Mouse (Mus musculus) intestine, postnatal 0 days (tissue): ENCODE measurements at regions not wholly inside any gene's neighbourhood (a gene's known extent, or its start where the extent isn't known, plus 50 kb on each side); places are given as distances from the start of the nearest gene placed in this dataset.
A peak's percentile ranks its signal among the peaks of the same experiment; 100 is the strongest.

Source experiments
- ATAC-seq: fragments of 200-750 bp; cut with Nextera tagmentation; 2 replicates; pipeline ENCODE4 v1.8.0; 2017; ENCODE audit warnings: mild to moderate bottlenecking, moderate TSS enrichment, moderate library complexity
- H3K27ac ChIP-seq: fragments of 300-500 bp; sonication (generic); 2 replicates; pipeline ENCODE4 v1.5.1; 2014; ENCODE audit warnings: mild to moderate bottlenecking, low read depth, low read length, moderate library complexity
- H3K27me3 ChIP-seq: fragments of 300-500 bp; sonication (generic); replicated peaks from 2 replicates; pipeline ENCODE4 v1.6.1; 2014; ENCODE audit warnings: low read length, mixed read lengths; ENCODE audit not compliant: control insufficient read depth, insufficient read depth
- H3K36me3 ChIP-seq: fragments of 300-500 bp; sonication (generic); 2 replicates; pipeline ENCODE4 v1.6.1; 2014; ENCODE audit warnings: mild to moderate bottlenecking, moderate library complexity; ENCODE audit not compliant: control insufficient read depth, insufficient read depth
- H3K4me1 ChIP-seq: fragments of 300-500 bp; sonication (generic); replicated peaks from 2 replicates; pipeline ENCODE4 v1.6.1; 2014; ENCODE audit warnings: antibody characterized with exemption, low read length, mixed read lengths; ENCODE audit not compliant: control insufficient read depth, insufficient read depth
- H3K4me2 ChIP-seq: fragments of 300-500 bp; sonication (generic); replicated peaks from 2 replicates; pipeline ENCODE4 v1.6.1; 2014; ENCODE audit warnings: low read depth, mild to moderate bottlenecking, moderate library complexity
- H3K4me3 ChIP-seq: fragments of 300-500 bp; sonication (generic); 2 replicates; pipeline ENCODE4 v1.5.1; 2014; ENCODE audit warnings: low read depth, low read length
- H3K9ac ChIP-seq: fragments of 300-500 bp; sonication (generic); 2 replicates; pipeline ENCODE4 v1.6.1; 2014; ENCODE audit warnings: mild to moderate bottlenecking, low read depth, low read length
- H3K9me3 ChIP-seq: fragments of 300-500 bp; sonication (generic); 2 replicates; pipeline ENCODE4 v1.6.1; 2016; ENCODE audit warnings: mixed run types; ENCODE audit not compliant: control insufficient read depth
- CTCF ChIP-seq: sonication (generic); IDR thresholded peaks from 2 replicates; pipeline ENCODE4 v1.5.1; 2016; ENCODE audit warnings: low read depth, mild to moderate bottlenecking, control low read depth, antibody characterized with exemption, moderate library complexity
- WGBS: fragments of 180-500 bp; shearing (Covaris S2); extraction: QIAGEN DNeasy Blood & Tissue Kit; methylation state at CpG from one replicate; pipeline ENCODE4 v1.1.7; 2014; 5-methylcytosine and 5-hydroxymethylcytosine counted together

GRCm38 (mm10) chr2:75772251-75772956 lies 59.6 kb upstream of the Agps start:
- H3K4me1 ChIP-seq: peaks cover 9% of the 10 kb centered on the region; the same call in 1 of the 2 replicates
- no peak overlapping the region for H3K9ac ChIP-seq
- H3K4me2 ChIP-seq: peak overlapping the region; percentile 21
- no peaks in the 10 kb centered on the region for H3K9me3 ChIP-seq
- WGBS: 20% methylated on average over 11 of the region's 11 CpGs
- no peaks in the 10 kb centered on the region for H3K27me3 ChIP-seq
- H3K36me3 ChIP-seq: no peaks in the 10 kb centered on the region
- ATAC-seq: peak; percentile 84
- no peak overlapping the region for H3K4me3 ChIP-seq
- H3K27ac ChIP-seq: peak overlapping the region; percentile 88
- TF ChIP-seq CTCF: 0 out of 2 replicates have a peak, but pooled peaks have one; percentile 12

GRCm38 (mm10) chr2:75770633-75771032 lies 61.3 kb upstream of the Agps start:
- Histone ChIP-seq H3K4me2 (no peak overlapping the region), H3K27me3 (no peaks in the 10 kb centered on the region), H3K4me3 (no peak overlapping the region), H3K9ac (no peak overlapping the region), H3K36me3 (no peaks in the 10 kb centered on the region), H3K27ac (peak overlapping the region; percentile 68), H3K4me1 (peaks cover 5% of the 10 kb centered on the region; the same call in 1 of the 2 replicates), H3K9me3 (no peaks in the 10 kb centered on the region)
- 73% methylated on average over 1 of the region's 1 CpGs for WGBS
- no peak for TF ChIP-seq CTCF
- no peak for ATAC-seq

GRCm38 (mm10) chr2:75768559-75769304 lies 63.2 kb upstream of the Agps start:
- H3K9ac ChIP-seq: no peak overlapping the region
- peaks cover 5% of the 10 kb centered on the region; the same call in 1 of the 2 replicates for H3K4me1 ChIP-seq
- WGBS: 43% methylated on average over 5 of the region's 5 CpGs
- H3K4me3 ChIP-seq: no peak overlapping the region
- H3K4me2 ChIP-seq: 0 out of 2 replicates have a peak overlapping the region, but pooled peaks have one; percentile 6
- no peaks in the 10 kb centered on the region for H3K27me3 ChIP-seq
- no peak for TF ChIP-seq CTCF
- ATAC-seq: no peak
- peak overlapping the region; percentile 42 for H3K27ac ChIP-seq
- H3K36me3 ChIP-seq: no peaks in the 10 kb centered on the region
- no peaks in the 10 kb centered on the region for H3K9me3 ChIP-seq

- peaks cover 9% of the 10 kb centered on the region; the same call in 1 of the 2 replicates for H3K4me1 ChIP-seq
- no peak for TF ChIP-seq CTCF
- H3K27ac ChIP-seq: peak overlapping the region; percentile 42; the same call in 1 of the 2 replicates
- H3K27me3 ChIP-seq: no peaks in the 10 kb centered on the region
- 42% methylated on average over 7 of the region's 7 CpGs for WGBS
- H3K36me3 ChIP-seq: no peaks in the 10 kb centered on the region
- ATAC-seq: peak; percentile 76
- no peaks in the 10 kb centered on the region for H3K9me3 ChIP-seq
- no peak overlapping the region for H3K4me3 ChIP-seq
- H3K9ac ChIP-seq: no peak overlapping the region
- H3K4me2 ChIP-seq: 0 out of 2 replicates have a peak overlapping the region, but pooled peaks have one; percentile 6
Measured at GRCm38 (mm10) chr2:75767871-75768558, 63.6 kb upstream of the Nfe2l2 start.

GRCm38 (mm10) chr2:75765403-75765802 lies 61.0 kb upstream of the Nfe2l2 start:
- H3K27me3 ChIP-seq: no peaks in the 10 kb centered on the region
- no peak for TF ChIP-seq CTCF
- H3K4me2 ChIP-seq: no peak overlapping the region
- no peak overlapping the region for H3K27ac ChIP-seq
- H3K36me3 ChIP-seq: no peaks in the 10 kb centered on the region
- ATAC-seq: peak; percentile 41
- no peaks in the 10 kb centered on the region for H3K9me3 ChIP-seq
- 44% methylated on average over 4 of the region's 4 CpGs for WGBS
- no peak overlapping the region for H3K4me3 ChIP-seq
- H3K9ac ChIP-seq: no peak overlapping the region
- peaks cover 12% of the 10 kb centered on the region; the same call in 1 of the 2 replicates for H3K4me1 ChIP-seq

GRCm38 (mm10) chr2:75763252-75763651 lies 58.8 kb upstream of the Nfe2l2 start:
- H3K4me3 ChIP-seq: no peak overlapping the region
- H3K4me2 ChIP-seq: no peak overlapping the region
- peak; percentile 53 for ATAC-seq
- H3K36me3 ChIP-seq: no peaks in the 10 kb centered on the region
- H3K27me3 ChIP-seq: no peaks in the 10 kb centered on the region
- 33% methylated on average over 3 of the region's 3 CpGs for WGBS
- H3K4me1 ChIP-seq: peaks cover 7% of the 10 kb centered on the region; the same call in 1 of the 2 replicates
- no peak overlapping the region for H3K9ac ChIP-seq
- H3K9me3 ChIP-seq: no peaks in the 10 kb centered on the region
- TF ChIP-seq CTCF: no peak
- no peak overlapping the region for H3K27ac ChIP-seq
